Mouse (Mus musculus) naive thymus-derived CD4-positive, alpha-beta T cell, adult 2 months (primary cell): Measurements from ENCODE around the gene Epb41l4b.

Source experiments
- DNase-seq: peaks from one replicate; pipeline ENCODE4 v3.0.0-alpha.2; 2011; ENCODE audit warnings: low read depth

The Epb41l4b gene

DNA sequence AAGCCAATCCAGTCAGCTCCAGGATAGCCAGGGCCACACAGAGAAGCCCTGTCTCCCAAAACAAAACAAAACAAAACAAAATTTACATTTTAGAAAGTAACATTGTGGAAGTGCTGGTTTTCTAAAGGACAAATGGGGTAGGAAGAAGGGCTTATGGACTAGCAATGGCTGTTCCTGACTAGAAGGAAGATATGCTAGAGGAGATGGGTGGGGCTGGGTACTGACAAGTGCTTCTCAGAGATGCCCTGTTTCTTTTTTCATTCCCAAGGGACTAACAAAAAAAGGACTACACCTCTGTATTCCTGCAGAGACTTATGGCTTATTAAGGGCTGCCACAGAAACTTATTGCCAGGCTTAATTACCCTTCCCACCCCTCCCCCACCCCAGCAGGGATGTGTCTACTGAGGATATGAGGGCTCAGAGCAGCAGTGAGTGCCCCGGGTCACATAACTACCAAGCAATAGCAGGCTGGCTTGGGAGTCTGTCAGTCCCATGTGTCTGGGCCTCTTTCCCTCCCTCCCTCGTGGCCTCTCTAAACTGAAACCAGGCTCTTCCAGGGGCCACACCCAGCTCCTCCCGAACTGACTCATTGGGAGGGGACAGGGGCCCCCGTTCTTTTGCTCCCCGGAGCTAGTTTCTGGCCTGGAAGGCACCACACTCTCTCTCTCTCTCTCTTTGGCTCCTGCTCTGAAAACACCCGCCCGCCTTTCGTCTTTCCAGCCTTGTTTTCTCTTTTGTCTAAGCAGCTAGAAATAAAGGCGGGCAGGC, 10.0 kb upstream of the Epb41l4b start:
- no peak for DNase-seq

DNA sequence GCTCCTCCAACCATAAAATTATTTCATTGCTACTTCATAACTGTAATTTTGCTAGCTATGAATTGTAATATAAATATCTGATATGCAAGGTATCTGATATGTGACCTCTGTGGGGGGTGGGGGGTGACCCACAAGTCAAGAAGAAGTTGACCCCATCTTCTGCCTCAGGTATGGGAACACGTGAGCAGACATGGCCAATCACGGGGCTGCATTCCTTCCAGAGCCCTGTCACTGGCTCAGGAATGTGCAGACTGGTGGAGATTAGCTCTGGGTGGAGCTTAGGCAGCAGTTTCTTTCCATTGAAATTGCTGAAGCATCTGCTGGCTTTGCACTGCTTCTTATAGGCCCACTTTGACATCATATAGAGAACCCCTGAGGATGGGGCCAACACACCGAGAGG, 4.9 kb upstream of the Epb41l4b start:
- DNase-seq = no peak

DNA sequence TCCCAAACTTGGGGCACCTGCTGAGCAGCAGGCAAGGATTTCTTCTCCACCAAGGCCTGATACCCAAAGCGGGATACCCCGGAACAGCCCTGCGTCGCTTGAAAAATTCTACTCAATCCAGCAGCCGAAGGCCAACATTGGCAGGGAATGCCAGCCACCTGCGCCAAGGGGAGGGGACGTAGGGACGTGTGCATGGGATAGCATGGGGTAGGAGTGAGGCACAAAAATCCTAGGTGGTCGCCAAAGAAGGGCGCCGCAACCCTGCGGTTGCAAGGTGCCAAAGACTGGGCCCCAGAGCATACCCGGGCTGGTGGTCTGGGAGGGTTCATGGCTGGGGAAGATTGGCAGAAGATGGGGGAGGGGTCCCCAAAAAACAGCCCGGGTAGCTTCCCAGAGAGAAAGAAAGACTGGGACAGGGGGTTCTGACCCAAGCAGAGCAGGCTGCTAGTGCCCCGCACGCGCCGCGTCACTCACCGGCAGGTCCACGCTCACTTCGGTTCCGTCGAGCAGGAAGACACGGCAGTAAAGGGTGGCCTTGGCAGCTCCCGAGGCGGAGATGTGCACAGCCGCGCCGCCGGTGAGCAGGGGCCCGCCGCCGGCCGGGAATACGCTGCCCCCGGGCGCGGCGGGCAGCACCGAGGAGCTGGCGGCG, 737 bp downstream of the Epb41l4b start:
- DNase-seq = peak; percentile 25

DNA sequence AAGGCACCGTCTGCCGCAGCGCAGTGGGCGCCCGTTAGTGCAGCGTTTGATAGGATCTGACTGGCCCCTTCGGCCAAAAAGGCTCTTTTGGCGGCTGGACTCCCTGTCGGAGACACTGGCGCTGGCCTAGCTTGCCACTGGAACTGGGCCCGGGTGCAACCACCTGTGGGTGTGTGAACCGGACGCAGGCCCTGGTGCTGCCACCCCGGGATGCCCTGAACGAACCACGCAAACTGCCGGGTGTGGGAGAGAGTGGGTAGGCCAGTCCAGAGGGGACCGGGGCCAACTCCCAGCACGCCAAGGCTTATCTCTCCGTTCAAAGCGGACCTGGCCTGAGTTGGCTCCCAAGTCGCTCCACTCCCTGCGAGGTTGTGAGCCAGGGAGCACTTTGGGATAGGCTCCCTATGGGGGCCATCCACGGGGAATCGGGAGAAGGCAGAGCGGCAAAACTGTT, 1.3 kb downstream of the Epb41l4b start:
- DNase-seq = peak; percentile 18

DNA sequence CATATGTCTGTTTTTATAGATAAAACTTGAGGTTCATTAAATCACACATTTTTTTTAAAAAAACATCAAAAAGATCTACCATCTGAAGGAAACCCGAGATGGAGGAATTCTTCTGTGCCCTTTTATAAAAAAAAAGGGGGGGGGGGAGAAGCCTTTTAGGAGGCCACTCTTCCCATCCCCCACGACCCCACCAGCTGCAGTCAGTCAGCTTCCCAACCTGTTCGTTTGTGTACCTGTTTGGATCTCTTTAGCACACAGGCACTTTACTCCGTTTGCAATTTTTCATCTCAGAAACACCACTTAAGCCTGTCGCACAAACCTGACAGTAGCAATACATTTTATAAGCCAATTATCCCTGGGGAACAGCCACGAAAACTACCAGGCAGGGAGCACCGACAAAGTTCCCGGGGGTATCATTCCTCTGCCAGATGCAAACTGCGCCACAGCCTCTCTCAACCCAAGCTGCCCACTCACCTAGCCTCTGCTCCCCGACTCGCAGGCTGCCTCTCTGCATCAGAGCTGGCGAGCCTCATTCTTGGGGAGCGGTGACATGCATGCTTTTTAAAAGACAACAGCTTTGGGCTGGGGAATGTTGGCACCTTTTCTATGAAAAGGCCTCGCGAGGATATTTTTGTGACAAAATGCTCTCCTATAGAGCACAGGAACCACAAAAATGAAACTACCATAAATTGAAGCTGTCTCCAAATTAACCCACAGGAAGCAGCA, 2.1 kb downstream of the Epb41l4b start:
- DNase-seq = peak; percentile 13

DNA sequence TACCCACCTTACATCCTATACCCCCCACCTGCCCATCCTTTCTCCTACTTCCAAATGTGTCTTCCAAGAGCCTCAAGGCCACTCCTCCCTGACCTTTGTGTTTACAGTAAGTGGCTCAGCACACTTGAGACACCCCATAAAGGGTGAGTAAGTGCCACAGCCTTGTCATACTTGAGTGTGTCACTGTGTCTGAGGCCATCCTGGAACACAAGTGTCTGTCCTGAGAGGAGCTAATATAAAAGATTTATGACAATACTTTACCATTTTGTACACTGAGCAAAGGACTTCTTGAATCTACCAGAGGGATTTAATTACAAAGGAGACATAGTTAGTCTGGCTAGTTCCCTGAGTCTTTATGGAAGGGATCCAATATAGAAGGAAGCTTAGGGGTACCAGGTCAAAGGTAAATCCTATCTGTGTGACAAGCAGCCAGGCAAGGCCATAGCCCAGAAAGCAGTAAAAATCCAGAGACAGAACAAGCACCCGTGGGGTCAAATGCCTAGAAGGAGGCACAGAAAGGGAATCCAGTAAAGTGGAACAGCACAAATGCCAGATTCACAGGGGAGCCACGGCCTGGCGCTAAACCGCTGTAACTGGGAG, 2.9 kb downstream of the Epb41l4b start:
- no peak for DNase-seq

DNA sequence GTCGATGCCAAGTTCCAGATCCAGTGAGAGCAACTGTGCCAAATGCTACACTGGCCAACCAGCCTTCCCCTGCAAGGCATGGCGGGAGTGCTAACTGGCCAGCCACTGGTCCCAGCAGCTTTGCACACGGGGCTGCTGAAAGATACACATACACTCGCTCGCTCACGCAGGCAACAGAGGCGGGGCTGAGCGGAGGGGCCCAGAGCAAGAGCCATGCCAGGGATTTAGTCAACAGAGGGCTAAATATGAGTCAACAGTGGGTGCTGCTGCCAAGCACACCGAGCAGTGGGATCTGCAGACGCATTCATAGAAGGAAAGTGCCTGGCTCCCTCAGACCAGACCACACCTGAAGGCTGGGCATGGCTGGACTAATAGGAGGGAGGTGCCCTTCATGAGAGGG, 3.8 kb downstream of the Epb41l4b start:
- no peak for DNase-seq

DNA sequence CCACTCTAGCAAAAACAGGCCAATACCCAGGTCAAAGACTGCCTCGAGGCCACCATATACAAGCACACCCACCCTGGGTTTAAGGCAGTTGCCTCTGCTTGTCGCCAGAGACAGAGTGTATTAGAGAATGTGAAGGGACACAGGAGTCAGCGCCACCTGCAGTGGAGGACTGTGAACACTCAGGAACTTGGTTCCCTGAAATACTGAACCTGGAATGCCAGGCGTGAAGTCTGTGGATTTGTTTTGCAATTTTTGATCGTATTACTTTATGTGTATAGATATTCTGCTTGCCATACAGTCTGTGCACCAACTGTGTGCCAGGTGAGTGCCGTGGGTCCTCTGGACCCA, 5.2 kb downstream of the Epb41l4b start:
- no peak for DNase-seq

DNA sequence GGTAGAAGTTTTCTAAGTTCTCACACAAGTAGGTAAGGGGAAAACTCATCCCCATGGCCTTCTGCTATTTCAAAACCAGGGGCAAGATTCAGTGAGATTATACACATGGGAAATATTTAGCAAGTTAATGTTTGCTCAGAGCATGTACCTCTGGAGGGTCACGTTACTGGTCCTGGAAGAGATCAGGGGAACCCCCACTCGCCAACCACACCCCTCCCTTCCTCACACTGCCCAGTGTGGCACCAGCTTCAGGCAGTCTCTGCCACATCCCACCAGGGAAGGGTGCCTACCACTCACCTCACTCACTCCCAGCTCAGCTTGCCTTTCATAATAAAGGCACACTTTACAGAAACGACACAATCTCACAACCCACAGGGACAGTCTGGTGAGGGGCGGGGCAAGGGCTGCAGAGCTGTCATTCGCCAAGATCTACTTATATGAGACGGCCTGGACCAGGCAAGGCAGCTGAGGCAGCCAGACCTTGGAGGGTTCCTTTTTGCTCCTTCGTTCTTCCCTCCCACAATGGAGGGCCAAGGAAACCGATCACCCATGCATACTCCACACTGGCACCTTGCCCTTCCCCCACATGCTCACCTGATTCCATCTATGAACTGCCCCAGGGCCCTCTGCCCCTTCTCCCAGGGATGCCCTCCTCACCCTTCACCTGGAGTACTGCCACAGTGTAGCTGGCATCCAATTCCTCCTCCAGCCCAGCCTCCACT, 5.7 kb downstream of the Epb41l4b start:
- DNase-seq = no peak

DNA sequence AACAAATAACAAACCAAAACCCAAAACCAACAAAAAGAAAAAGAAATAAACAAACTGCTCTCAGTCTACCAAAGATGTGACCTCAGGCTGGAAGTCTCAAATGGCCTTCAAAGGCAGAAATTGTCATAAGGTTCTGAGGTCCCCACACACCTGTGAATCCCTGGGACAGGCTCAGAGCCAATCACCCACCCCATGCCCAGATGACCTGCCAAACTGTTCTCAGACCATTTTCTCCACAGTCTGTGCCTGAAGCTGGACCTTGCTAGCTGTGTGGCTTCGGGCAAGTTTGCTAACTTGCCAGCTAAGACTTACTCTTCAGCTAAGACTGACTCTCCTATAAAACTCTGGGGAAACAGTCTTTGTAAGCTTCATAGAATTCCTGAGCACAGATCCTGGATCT, 7.8 kb downstream of the Epb41l4b start:
- no peak for DNase-seq

DNA sequence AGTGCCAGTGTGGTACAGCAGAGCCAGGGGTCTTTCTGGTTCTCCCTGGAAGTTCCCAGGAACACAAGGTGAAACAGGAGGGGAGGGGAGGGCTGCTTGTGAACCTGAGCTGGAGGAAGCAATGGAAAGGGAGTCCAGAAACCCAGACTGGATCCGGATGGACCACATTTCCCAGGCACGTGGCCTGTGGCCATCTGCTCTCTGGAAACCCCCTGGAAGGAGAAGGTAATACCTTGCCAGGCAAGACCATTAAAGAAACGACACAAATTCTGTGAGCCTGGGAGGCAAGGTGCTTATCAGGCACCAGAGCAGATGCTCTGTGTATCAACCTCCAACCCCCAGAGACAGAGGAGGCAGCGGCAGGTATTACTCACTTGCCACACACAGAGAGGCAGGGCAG, 8.7 kb downstream of the Epb41l4b start:
- DNase-seq = no peak

DNA sequence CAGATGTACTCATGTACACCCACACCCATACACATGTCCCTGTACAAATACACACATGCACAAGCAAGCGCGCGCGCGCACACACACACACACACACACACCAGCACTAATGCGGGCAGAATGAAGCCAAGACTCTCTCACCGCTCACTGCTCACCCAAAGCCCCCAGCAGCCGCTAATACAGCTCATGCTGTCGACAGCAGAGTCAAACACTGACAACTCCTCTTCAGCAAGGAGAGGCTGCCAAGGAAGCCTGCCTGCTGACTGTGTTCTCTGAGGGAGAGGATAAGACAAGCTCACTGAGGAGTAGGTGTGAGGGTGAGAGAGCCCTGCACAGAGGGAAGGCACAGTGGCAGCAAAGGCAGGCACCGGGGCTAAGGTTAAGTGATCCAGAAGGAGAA, 11.4 kb downstream of the Epb41l4b start:
- DNase-seq = no peak

DNA sequence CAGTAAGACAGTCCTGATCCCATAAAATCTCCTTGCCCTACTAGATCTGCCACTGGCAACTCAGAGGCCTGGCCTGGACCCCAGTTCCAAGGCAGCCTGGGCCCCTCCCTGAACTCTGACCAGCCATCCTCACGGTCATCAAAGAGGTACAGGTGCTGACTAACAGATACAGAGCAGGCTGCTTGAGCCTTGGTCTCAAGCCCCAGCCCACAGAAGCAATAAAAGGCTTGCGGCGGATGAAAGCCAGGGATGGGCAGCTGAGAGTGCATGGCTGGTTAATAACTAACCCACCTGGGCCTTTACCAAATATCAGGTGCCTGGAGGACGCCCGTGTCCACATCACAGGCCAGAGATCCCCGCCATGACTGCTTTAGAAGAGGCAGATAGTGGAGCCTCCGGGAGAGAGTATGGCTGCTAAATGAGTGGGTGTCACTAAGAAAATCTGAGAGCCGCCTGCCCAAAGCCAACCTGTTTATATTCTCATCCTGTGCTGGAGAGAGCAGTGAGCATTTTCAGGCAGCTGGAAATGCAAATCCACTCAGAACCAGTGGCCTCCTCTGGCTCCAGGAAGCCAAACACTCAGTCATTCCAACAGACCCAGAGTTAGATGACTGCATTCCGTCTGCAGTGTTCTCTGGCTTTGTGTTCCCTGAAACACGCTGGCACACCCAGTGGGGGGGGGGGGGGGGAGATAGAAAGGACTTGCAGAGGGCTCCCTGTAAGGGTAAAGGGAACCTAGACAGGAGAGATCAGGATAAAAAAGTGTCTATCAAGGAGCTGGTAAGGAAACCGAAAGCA, 13.3 kb downstream of the Epb41l4b start:
- DNase-seq = no peak

DNA sequence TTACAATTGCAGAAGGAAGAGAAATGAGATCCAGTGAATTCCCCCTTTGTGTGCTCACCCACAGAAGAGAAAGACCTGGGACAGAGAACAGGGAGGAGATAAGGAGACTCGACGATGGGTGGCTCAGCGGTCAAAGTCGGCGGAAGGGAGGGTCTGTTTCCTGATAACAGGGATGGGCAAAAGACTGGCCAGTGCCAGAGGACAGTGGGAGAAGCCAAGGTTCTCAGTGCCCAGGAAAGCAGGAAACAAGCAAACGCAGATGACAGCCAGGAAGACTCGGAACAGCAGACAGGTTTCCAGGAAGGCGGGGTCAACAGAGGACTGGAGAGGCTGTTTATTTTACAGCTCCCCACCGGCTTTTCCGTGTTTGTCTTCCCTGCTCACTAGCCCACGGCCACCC, 20.2 kb downstream of the Epb41l4b start:
- no peak for DNase-seq

DNA sequence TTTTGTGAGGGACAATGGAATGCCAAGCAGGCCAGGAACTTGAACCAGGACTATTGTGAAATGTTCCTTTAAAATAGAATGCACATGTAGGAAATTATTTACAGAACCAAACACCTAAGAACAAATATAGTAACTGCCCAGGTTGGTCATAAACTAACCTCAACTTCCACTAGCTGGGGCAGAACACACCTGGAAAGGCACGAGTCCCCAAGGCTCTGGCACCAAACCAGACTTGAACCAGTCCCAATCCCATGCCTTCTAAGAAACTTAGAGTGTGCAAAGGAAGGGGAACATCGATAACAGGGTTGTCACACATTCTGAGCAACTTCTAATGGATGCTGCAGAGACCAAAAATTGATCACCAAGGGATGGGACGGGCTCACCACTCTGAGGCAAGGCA, 21.1 kb downstream of the Epb41l4b start:
- no peak for DNase-seq

DNA sequence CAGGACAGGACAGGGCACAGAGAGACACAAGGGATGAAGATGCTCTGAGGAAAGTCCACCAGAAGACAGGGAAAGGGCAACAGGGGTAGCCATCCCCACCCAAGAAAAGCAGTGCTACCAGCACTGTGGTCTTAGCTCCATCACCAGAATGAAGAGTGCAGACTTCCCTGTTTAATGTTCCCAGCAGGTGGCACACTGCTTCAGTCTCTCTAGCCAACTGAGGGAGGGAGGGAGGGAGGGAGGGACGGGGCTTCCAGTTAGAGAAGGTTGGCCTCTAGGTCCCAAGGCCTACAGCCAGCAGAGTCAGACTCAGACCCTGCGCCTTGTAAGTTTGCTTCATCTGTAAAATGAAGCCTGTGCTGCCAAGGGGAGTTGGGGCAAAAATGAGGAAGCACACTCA, 22.7 kb downstream of the Epb41l4b start:
- DNase-seq = no peak

DNA sequence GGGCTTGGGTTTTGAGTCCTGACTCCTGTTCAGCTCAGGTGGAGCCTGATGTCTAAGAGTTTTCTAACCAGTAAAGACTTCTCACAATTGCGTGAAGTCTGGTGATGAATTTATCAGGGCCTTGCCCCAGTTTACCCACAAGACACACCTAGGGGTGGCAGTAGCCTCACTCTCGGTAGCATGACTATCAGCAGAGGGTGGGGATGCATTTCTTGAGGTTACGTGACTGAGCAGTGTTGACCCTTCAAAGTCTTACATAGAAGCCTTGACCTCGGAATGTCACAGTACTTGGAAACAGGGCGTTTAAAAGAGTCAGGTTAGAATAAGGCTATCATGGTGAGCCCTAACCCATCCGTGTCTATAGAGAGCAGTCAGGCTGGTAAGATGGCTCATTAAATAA, 23.3 kb downstream of the Epb41l4b start:
- DNase-seq = no peak

DNA sequence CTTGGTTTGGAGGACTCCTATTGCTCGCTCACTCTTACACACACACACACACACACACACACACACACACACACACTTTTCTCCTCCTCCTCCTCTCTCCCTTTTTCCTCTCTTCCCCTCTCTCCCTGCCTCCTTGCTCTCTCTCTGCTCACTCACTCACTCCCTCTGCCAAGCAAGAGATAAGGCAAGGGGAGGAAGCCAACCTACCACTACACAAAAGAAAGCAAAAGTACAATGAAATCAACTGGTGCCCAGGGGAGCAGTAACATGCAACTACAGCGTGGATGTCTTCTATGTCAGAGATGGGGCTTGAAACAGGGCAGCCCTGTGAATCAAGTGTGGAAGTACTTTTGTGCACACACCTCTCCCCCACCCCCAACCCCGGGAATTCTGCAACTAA, 24.4 kb downstream of the Epb41l4b start:
- DNase-seq = no peak

DNA sequence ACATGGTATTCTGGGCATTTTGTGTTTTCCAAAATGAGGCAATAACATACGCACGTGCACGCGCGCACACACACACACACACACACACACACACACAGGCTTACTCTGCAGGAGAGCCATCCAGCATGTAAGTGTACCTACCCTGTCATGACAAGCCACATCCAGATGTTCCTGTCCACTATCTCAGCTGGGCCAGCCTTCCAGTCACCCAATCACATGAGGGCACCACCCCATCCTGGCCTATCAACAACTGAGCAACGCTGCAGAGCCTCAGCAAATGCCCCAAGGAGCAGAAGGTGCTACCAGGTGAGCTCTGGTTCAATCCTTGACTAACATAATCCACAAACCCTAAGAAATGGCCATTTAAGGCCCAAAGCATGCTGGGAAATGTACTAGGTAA, 27.0 kb downstream of the Epb41l4b start:
- DNase-seq = no peak

DNA sequence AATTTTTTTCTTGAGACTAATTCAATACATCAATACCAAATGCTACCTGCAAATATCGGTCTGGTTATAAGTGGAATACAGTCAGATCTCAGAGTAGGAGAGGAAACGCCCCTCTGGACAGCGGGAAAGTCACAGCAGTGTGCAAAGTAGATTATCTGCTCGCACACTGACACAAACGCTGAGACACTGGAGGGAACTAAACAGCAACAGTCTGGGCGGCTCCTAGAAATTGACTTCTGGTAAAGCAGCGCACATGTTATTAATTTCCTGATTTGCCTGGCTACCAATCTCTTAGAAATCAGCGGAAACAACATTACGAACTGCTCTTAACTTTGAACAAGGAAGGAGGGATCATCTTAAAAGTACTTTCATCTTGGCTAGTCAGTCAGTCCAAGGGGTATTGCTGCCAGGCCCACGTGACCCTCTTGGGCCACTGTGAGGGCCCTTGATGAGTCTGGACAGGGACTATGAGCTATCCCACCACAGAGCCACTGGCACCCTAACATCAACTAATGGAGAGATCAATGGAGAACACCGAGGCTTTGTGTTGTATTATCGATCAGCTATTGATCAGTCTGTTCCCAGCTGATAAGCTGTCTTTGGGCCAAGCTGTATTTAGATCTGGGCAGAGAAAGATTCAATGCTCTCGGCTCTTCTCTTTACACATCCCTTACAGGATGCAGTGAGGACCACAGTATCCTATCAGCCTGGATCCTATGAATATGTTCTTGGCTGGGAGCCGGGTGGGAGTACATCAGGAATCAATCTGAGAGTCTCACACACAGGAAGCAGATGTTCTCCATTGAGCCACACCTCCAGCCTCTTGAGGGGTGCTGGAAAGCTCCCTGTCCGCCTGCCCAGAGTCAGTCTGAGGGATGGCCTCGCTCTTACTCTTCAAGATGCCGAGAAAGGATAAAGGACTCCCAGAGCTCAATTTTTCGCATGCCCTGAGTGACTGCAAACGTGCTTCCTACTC, 28.3 kb downstream of the Epb41l4b start:
- no peak for DNase-seq
